26 mouse cellular contexts compared by ENCODE assay signal in the genomic region with DNA sequence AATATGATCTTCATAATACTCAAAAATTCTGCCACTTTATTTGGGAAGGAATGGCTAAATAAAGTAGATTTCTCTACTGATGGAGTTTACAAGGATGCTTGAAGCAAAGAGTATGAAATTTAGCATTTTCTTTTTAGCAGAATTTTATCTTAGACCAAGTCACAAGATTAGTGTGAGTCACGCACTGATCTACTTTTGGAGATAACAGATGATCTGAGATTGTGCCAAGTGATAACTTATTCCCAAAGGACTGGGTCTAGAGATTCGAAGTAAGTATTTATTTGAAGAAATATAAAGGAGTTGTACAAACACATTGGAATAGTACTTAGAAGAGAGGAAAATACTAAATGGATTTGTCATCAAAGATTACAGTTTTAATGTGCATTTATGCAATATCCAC.
"Had no signal": no experiment of that assay in that cellular context is flagged by ENCODE, and none has a peak within 500 bp of the region (broad histone marks: within the 10 kb centered on the region; RNA-seq: fewer than 3 reads in every experiment).

No protein-coding gene starts in this region.

- H3K4me3 ChIP-seq: gastrocnemius, adult 2 months; heart, embryonic 10.5 days; heart, embryonic 12.5 days; hindbrain, embryonic 10.5 days; hindbrain, embryonic 12.5 days; intestine, embryonic 15.5 days; layer of hippocampus, adult 2 months; limb, embryonic 10.5 days; limb, embryonic 12.5 days; liver, embryonic 13.5 days; liver, embryonic 15.5 days had no signal

- DNase-seq: gastrocnemius, adult 2 months; gastrocnemius, postnatal 10 days; gastrocnemius, postnatal 25 days; heart, adult 18-20 months; heart, postnatal 10 days; heart, postnatal 4 days; kidney, adult 18-20 months; kidney, postnatal 10 days; kidney, postnatal 25 days; kidney, postnatal 4 days; liver; liver, embryonic 13.5 days had no signal

- H3K27ac ChIP-seq: gastrocnemius, adult 2 months; heart, embryonic 10.5 days; hindbrain, embryonic 10.5 days; hindbrain, embryonic 12.5 days; hindbrain, embryonic 14.5 days; intestine, embryonic 15.5 days; layer of hippocampus, adult 2 months; limb, embryonic 10.5 days; limb, embryonic 12.5 days; liver, embryonic 13.5 days; liver, embryonic 15.5 days had no signal

- ATAC-seq: forebrain, embryonic 16.5 days; hindbrain, embryonic 16.5 days; inflammation-experienced regulatory T-cells, adult 6 months; intestine, embryonic 15.5 days; intestine, postnatal 0 days had no signal
